Mouse (Mus musculus) kidney, postnatal 14 days (tissue): ENCODE data around the gene Fancg.
A peak's percentile ranks its signal among the peaks of the same experiment; 100 is the strongest.
"Not testable (repeated sequence)": the region's sequence is repeated elsewhere in the genome, so short reads cannot be mapped to it uniquely, and the experiment has no call there.

Experiments
- DNase-seq: peaks from one replicate; pipeline ENCODE4 v3.0.0; 2022; ENCODE audit warnings: mixed read lengths

Gene Fancg

DNA sequence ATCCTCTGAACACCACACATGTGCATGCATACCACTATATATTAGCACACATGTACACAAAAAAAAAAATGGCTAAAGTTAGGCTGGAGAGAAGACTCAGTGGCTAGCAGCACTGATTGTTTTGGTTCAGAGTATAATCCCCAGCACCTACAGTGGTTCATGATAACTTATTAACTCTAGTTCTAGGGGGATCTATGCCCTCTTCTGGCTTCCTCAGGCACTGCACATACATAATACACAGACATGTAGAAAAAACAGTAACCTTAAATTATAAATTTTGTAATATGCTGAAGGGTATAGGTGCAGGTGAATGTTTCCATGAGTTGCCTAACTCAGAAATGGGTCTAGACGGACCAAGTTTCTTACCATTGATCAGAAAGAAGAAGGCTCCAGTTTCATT lies 22.0 kb downstream of the Fancg start:
- no peak for DNase-seq

DNA sequence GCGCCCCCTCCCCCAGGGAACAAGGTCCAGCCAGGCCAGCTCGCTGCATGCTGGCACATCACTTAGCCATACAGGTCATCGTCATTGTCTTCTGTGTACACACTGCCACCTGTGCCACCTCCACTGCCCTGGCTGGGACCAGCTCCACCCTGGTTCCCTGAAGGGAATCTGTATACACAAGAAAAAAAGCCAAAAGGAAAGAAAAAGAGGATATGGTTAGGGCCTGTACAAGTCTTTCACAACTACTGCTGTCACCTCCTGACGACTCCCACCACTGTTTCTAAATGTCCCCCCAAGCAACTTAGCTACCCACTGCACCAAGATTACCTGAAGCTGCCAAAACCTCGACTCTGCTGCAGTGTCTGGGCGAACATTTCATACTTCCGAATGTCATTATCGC lies 29.8 kb downstream of the Fancg start:
- DNase-seq, result not testable (repeated sequence)

DNA sequence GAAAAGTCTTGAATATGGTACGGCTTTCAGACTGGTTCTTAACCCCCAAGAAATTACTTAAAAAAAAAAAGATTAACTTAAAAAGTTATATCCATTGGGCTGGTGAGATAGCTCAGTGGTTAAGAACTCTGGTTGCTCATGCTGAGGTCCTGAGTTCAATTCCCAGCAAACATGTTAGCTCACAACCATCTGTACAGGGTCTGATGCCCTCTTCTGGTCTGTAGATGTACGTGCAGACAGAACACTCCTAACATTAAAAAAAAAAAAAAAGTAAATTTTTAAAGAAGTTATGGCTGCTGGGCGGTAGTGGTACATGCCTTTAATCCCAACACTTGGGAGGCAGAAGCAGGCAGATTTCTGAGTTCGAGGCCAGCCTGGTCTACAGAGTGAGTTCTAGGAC lies 32.2 kb downstream of the Fancg start:
- no peak for DNase-seq

DNA sequence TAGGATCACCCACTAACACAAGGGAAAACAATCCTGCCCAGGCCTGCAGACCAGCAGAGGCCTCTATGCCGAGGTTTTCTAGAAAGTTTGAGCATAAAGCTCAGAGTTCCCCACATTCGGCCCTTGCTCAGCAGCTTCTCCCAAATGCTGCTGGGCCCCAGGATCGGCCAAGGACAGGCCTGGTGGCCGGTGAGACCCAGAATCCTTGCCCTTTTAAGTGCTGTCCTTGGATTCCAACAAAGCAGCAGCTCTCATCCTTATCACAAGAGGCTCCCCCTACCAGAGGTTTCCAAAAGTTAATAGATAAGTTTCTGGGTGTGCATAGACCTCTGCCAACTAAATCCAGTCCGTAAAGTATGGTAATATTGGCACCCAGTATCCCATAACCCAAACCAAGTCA lies 36.4 kb downstream of the Fancg start:
- no peak for DNase-seq

DNA sequence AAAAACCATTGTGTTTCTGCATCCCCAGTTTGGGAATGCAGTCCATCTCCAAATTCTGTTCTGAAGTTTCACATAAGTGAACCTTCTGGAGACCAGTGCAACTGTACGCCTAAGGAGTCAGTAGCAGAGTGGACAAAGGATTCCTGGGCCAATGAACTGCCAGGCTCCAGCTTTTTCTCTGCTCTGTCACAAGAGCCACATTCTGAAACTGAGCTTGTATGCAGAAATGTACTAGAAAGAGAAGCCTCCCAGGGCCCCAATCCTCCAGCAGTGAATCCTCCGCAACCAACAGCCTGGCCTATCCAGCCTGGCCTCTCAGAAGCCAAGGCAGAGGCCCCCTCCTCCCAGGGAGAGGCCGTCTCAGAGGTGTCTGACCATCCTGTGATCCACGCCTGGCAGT lies 37.4 kb downstream of the Fancg start:
- no peak for DNase-seq

DNA sequence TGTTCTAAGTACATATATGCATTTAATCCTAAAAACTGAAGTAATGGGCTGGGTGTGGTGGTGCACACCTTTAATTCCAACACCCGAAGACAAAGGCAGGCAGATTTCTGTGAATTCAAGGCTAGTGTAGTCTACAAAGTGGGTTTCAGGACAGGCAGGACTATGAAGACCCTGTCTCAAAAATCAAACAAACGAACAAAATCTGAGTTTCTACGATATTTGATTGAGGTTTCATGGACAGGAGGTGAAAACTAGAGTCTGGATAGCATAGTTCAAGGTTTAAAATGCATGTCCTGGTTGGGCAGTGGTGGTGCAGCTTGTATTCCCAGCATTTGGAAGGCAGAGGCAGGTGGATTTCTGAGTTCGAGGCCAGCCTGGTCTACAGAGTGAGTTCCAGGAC lies 41.0 kb downstream of the Fancg start, which contains the start of gene 1700022I11Rik:
TSS of gene 1700022I11Rik (plus strand) at position 301 of the 400 bp plus-strand sequence.
- DNase-seq, result no peak

DNA sequence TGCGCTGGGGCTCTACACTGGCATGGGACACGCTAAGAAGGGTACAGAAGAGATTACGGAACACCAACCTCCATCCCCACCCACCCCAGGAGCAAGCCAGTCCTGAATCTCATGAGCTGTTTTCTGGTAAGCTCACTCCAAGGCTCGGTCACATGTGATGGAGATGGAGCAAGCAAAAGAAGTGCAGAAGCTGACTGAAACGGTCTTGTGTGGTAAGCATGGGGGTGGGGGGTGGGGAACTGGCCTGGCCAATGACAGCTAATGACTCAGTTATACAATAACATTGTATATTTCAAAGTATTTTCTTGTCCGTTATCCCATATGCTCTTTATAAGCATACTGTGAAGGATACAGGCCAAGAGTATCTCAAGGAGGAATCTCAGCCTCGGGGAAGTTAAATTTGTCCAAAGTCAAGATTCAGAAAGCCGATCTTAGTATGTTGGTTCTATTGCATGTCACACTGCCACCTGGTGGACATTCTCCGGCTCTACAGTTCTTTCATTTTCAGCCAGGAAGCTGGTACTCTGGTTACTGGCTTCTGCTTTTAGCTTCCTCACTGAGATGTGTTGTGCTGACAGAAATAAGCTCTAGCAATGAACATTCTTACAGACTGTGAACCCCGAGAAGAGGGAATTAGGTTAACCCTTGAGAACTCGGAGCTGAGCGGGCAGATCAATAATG lies 45.1 kb downstream of the Fancg start:
- peak; percentile 49 for DNase-seq

DNA sequence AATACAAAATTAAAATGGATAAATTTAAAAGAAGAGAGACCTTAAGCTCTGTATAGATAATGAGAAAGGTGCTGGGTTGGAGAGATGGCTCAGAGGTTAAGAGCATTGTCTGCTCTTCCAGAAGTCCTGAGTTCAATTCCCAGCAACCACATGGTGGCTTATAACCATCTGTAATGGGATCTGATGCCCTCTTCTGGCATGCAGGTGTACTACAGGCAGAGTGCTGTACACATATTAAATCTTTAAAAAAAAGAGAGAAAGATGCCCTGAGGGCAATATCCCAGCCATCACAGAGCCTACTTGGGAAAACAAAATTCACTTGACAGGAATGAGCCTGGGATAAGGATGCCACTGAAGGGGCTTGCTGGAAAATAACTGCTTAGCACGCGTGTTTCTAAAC lies 46.8 kb downstream of the Fancg start:
- DNase-seq, result no peak

DNA sequence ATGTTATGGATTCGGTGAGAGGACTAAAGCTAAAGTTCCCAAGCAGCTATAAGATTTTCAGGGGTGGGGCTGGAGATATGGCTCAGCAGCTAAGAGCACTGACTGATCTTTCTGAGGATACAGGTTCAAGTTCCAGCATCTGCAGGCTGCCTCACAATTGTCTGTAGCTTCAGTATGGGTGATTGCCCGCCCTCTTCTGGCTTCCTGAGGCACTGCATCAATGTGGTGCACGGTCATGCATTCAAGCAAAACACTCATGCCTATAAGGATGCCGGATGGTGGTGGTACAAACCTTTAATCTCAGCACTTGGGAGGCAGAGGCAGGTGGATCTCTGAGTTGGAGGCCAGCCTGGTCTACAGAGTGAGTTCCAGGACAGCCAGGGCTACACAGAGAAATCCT lies 48.7 kb downstream of the Fancg start:
- DNase-seq, result peak; percentile 60

DNA sequence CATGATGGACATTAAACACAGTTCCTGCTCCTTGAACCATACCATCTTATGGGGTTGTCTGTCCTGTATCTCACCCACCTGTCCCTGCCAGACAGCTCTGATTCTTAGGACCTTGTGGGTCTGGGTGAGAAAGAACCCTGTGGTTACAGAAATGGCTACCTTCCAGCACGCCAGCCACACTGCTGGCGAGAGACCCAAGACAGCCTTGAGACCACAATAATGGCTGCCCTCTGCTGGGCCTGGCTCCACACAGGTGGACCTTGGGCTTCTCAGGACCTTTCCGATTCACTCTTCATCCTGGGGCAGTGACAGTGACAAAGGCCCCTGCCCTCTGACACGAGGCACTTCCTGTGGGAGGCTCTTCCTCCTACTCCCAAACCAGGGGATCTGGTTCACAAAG lies 50.9 kb downstream of the Fancg start:
- no peak for DNase-seq

DNA sequence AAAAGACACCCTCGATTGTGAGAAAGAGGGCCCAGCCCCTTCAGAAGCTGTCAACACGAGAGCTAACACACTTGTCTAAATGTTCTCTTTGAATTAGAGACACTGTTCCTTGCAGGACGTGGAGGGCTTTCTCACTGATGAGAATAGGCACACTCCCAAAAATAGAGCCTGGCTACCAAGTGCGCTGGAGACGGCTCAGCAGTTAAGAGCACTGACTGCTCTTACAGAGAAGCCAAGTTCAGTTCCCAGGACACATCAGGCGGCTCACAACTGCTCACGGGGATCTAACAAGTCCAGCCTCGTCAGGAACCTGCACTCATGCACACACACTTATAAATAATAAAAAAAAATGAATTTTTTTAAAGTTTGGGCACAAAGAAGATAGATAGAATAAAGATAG lies 51.4 kb downstream of the Fancg start:
- no peak for DNase-seq

DNA sequence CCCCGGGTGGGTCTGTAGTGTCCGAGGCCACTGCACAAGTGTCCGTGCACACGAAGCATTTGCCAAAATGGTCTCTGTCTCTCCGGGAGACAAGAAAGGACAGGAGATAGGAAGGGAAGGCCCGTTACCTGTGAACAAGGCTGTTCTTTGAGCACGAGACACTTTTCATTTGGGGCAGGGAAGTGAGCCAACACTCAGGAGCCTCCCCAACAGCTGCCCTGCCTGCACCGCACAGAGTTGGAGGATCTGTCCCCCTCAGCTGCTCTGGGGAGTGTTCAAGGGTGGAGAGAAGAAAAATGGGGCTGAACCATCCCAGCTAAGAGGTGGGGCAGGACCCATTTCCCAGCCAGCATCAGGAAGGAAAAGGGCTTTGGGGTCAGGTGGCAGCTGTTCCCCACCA lies 52.3 kb downstream of the Fancg start:
- DNase-seq, result no peak

DNA sequence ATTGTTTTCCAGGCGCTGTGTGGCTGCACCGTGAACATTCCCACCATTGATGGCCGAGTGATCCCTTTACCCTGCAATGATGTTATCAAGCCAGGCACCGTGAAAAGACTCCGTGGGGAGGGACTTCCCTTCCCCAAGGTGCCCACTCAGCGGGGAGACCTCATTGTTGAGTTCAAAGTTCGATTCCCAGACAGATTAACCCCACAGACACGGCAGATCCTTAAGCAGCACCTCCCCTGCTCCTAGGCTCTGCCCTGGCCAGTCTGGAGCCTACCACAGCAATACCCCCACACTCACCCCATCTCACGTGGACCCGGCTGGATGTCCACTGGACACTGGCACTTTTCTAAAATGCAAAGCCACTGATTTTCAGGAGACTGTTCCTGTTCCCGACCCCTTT lies 53.0 kb downstream of the Fancg start:
- peak; percentile 32 for DNase-seq

DNA sequence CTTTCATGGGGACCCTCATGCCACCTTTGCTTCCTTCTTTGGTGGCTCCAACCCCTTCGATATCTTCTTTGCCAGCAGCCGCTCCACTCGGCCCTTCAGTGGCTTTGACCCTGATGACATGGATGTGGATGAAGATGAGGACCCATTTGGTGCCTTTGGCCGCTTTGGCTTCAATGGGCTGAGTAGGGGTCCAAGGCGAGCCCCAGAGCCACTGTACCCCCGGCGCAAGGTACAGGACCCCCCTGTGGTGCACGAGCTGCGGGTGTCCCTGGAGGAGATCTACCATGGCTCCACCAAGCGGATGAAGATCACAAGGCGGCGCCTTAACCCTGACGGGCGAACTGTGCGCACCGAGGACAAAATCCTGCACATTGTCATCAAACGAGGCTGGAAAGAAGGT lies 53.7 kb downstream of the Fancg start:
- DNase-seq, result no peak

DNA sequence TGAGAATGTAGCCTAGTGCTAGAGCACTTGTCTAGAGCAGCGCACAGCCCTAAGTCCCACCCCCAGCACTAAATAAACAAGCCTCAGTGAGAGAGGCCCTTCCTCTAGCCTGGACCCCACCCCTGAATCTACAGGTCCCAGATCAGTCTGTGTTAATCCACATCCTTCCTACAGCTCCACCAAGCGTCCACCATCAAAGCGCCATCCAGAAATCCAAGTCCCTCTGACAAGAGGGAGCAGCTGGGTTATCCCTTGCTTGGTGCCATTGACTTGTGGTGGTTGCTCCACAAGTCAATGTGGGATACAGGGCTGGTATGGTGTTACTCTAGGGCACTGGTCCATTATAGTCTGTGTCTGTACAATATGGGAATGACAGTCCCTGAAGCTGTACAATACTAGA lies 55.1 kb downstream of the Fancg start:
- DNase-seq, result no peak

DNA sequence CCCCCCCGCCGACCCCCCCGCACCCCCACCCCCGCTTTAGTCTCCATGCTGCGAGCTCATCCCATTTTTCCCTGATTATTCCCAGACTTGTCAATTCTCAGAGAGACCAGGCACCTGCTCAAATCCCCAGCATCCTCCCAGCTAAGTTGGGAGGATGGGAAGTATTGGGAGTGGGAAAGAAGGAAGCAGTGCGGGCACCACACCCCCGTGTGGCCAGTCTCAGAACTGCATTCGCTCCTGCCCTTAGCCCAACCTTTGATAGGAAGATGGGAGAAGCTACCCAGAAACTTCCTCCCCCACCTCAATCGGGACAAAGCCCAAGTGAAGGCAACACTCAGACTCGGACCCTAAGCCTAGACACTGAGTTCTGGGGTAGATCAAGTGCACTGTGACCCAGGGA lies 56.0 kb downstream of the Fancg start:
- DNase-seq, result peak; percentile 71

DNA sequence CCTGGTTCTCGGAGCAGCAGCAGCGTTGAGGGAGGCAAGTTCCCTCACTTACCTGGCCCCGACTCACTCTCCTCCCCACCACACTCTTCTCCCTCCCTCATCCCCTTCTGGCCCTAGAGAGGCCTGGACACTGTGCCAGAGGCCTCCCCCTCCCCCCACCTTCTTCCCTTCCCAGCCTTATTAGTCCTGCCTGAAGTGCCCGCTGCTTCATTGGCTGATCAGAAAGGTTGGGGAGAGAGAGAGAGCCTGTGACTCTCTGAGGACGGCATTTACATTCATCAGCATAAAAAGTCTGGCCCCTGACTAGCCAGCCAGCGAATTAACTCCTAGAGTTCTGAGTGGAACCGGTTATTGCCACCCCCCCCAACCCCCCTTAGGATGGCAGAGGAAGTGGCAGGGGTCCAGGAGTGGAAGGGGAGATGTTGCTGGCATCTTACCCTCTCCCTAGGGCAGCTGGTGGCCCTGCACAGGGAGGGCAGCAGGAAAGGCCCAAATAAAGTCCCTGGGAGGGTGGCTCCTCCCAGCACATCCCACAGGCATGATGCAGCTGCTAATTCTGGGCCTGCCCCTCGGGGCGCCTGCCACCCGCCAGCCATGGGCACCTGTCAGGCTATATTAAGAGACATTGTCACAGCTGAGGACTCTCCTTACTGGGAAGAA lies 56.7 kb downstream of the Fancg start:
- DNase-seq, result no peak

DNA sequence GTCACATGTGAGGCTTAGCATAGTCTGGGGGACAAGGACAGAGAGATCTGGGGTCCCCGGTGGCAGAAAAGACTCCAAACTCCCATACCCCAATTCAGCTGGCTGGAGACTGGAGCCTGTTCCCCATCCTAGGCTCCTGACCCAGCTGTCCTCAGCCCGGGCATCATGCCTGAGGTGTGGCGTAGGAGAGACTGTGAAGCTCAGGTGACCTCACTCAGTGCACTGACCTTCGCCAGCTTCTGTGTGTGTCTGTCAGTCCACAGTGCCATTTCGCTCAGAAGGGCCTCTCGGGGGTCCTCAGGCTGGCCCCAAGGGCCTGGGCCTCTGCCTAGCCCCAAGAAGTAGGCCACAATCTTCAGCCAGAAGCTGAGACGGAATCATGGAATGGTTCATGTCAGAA lies 57.7 kb downstream of the Fancg start:
- no peak for DNase-seq
